Mouse (Mus musculus) kidney, postnatal 0 days (tissue): ENCODE measurements around the gene Pcdh9. TPM values are rescaled to one million over a fixed set of nuclear protein-coding genes. Genes with fewer than 3 reads are reported as not detected.
"Not testable (repeated sequence)": the region's sequence is repeated elsewhere in the genome, so short reads cannot be mapped to it uniquely, and the experiment has no call there.

ENCODE experiments used
- ATAC-seq: fragments of 200-750 bp; cut with Nextera tagmentation; replicated peaks from 2 replicates; pipeline ENCODE4 v1.8.0; 2017; ENCODE audit warnings: low read depth, moderate number of reproducible peaks, moderate TSS enrichment, moderate library complexity; ENCODE audit not compliant: low FRiP score
- DNase-seq: peaks from one replicate; pipeline ENCODE4 v3.0.0-alpha.2; 2016; ENCODE audit warnings: low spot score
- H3K27ac ChIP-seq: fragments of 300-500 bp; sonication (generic); 2 replicates; pipeline ENCODE4 v1.5.1; 2014; ENCODE audit warnings: mild to moderate bottlenecking
- H3K27me3 ChIP-seq: fragments of 300-500 bp; sonication (generic); 2 replicates; pipeline ENCODE4 v1.6.1; 2014; ENCODE audit warnings: low read length, mixed read lengths; ENCODE audit not compliant: insufficient read depth
- H3K36me3 ChIP-seq: fragments of 300-500 bp; sonication (generic); 2 replicates; pipeline ENCODE4 v1.6.1; 2014; ENCODE audit warnings: low read length, mixed read lengths; ENCODE audit not compliant: insufficient read depth
- H3K4me1 ChIP-seq: fragments of 300-500 bp; sonication (generic); replicated peaks from 2 replicates; pipeline ENCODE4 v1.6.1; 2014; ENCODE audit warnings: antibody characterized with exemption, low read length, mixed read lengths; ENCODE audit not compliant: insufficient read depth
- H3K4me2 ChIP-seq: fragments of 300-500 bp; sonication (generic); 2 replicates; pipeline ENCODE4 v1.6.1; 2014; ENCODE audit warnings: mild to moderate bottlenecking, low read length, moderate library complexity, mixed read lengths
- H3K4me3 ChIP-seq: fragments of 300-500 bp; sonication (generic); replicated peaks from 2 replicates; pipeline ENCODE4 v1.5.1; 2014; ENCODE audit warnings: low read depth, low read length
- H3K9ac ChIP-seq: fragments of 300-500 bp; sonication (generic); 2 replicates; pipeline ENCODE4 v1.6.1; 2014; ENCODE audit warnings: low read depth, low read length
- H3K9me3 ChIP-seq: fragments of 300-500 bp; sonication (generic); replicated peaks from 2 replicates; pipeline ENCODE4 v1.6.1; 2016; ENCODE audit warnings: low read length, inconsistent platforms, mixed read lengths
- CTCF ChIP-seq: IDR thresholded peaks from 2 replicates; pipeline ENCODE4 v1.5.1; 2016; ENCODE audit warnings: antibody characterized with exemption, low read depth, mild to moderate bottlenecking, moderate library complexity
- WGBS: fragments of 180-500 bp; shearing (Covaris S2); extraction: QIAGEN DNeasy Blood & Tissue Kit; methylation state at CpG from one replicate; pipeline ENCODE4 v1.1.7; 2014; 5-methylcytosine and 5-hydroxymethylcytosine counted together
- polyA plus RNA-seq: library from polyadenylated mRNA; unstranded; fragments of >200 nt; fragmentation: Nextera tagmentation; extraction: Ambion mirVana; gene quantifications from 2 replicates; pipeline ENCODE4 v1.2.1, GENCODE M21; 2015

The Pcdh9 gene
- polyA plus RNA-seq, 1 experiment from 2014 or later, result 8.8 TPM

DNA sequence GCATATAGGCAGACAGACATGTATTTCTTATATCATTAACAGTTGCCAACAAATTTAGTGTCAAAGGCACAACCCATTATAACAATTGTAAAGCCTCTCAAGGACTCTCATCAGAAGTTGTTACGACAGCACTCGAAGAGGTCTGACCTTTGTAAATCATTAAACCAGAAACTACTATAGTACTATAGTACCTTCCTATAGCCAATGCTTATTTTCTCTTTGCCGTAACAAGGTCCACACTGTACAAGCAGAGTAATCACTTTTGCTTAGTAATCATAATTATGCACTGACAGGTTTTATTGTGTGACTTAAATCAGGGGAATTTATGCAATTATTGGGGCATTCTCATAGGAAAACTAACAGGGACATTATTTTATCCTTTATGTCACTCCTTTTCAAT lies 606.5 kb downstream of the Pcdh9 start:
- H3K9ac ChIP-seq, result no peak overlapping the region
- no peak overlapping the region for H3K4me3 ChIP-seq
- no peak overlapping the region for H3K4me2 ChIP-seq
- ATAC-seq, result no peak
- no peak for TF ChIP-seq CTCF
- no peak for DNase-seq
- no peaks in the 10 kb centered on the region for H3K9me3 ChIP-seq
- H3K36me3 ChIP-seq, result no peaks in the 10 kb centered on the region
- H3K4me1 ChIP-seq, result no peaks in the 10 kb centered on the region
- no peak overlapping the region for H3K27ac ChIP-seq
- H3K27me3 ChIP-seq, result no peaks in the 10 kb centered on the region
- WGBS, result 77% methylated on average over 3 of the region's 3 CpGs

- Histone ChIP-seq H3K36me3 (no peaks in the 10 kb centered on the region), H3K4me1 (no peaks in the 10 kb centered on the region), H3K9ac (no peak overlapping the region), H3K4me3 (no peak overlapping the region), H3K9me3 (no peaks in the 10 kb centered on the region), H3K27ac (no peak overlapping the region), H3K4me2 (no peak overlapping the region), H3K27me3 (no peaks in the 10 kb centered on the region)
- no peak for TF ChIP-seq CTCF
- no peak for DNase-seq
- no peak for ATAC-seq
Measured at GRCm38 (mm10) chr14:93275661-93276060, 614.8 kb downstream of the Pcdh9 start.

GRCm38 (mm10) chr14:93274767-93275166 lies 615.7 kb downstream of the Pcdh9 start:
- Histone ChIP-seq H3K4me3 (no peak overlapping the region), H3K9me3 (no peaks in the 10 kb centered on the region), H3K4me1 (no peaks in the 10 kb centered on the region), H3K4me2 (no peak overlapping the region), H3K27ac (no peak overlapping the region), H3K9ac (no peak overlapping the region), H3K36me3 (no peaks in the 10 kb centered on the region), H3K27me3 (no peaks in the 10 kb centered on the region)
- DNase-seq (no peak), ATAC-seq (no peak)
- no peak for TF ChIP-seq CTCF

DNA sequence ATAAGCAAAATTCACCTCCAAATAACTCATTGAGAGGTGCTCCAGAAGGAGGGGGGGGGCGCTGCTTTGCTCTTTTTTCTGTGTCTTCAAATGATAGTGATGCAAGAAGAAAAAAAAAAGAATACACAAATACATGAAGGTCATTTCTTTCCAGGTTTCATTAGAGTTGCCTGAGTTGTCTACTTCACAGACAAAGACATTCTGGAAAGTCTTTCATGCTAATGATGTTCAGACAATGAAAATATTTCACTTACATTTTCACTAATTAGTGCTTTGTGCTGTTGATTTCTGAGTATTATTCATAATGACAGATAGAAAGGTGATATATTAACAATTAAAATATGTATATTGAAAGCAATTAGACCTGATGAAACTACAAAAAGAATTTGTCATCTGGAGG lies 637.1 kb downstream of the Pcdh9 start:
- no peak overlapping the region for H3K4me2 ChIP-seq
- H3K9ac ChIP-seq, result no peak overlapping the region
- DNase-seq (no peak), ATAC-seq (no peak)
- no peaks in the 10 kb centered on the region for H3K27me3 ChIP-seq
- no peaks in the 10 kb centered on the region for H3K36me3 ChIP-seq
- H3K4me3 ChIP-seq, result no peak overlapping the region
- 58% methylated on average over 1 of the region's 1 CpGs for WGBS
- H3K27ac ChIP-seq, result no peak overlapping the region
- no peaks in the 10 kb centered on the region for H3K9me3 ChIP-seq
- no peak for TF ChIP-seq CTCF
- H3K4me1 ChIP-seq, result no peaks in the 10 kb centered on the region

DNA sequence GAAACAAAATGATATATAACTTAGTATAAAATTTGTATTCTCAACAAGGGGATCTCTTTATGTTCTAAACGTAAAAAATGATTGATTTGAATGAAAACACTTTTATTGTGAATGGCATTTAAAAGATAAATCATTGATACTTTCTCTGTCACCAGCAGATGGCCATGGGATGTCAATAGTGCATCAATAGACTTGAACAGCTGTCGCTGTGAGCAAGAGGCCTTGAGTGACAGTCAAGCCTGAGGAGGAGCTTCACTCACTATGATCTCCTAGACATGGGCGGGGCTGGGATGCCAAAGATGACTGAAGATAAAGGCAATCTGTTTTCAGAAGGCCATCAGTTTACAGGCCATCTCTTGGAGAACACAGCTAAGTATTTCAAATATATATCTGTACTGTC lies 650.2 kb downstream of the Pcdh9 start:
- H3K36me3 ChIP-seq, result no peaks in the 10 kb centered on the region
- no peaks in the 10 kb centered on the region for H3K27me3 ChIP-seq
- H3K9ac ChIP-seq, result no peak overlapping the region
- no peaks in the 10 kb centered on the region for H3K9me3 ChIP-seq
- no peak overlapping the region for H3K4me2 ChIP-seq
- 78% methylated on average over 3 of the region's 3 CpGs for WGBS
- H3K4me3 ChIP-seq, result no peak overlapping the region
- ATAC-seq (no peak), DNase-seq (no peak)
- H3K4me1 ChIP-seq, result no peaks in the 10 kb centered on the region
- no peak for TF ChIP-seq CTCF
- H3K27ac ChIP-seq, result no peak overlapping the region

GRCm38 (mm10) chr14:93234333-93234732 lies 656.1 kb downstream of the Pcdh9 start:
- no peak for TF ChIP-seq CTCF
- no peak for ATAC-seq

GRCm38 (mm10) chr14:93233599-93233998 lies 656.9 kb downstream of the Pcdh9 start:
- Histone ChIP-seq H3K27me3 (no peaks in the 10 kb centered on the region), H3K4me2 (no peak overlapping the region), H3K4me3 (no peak overlapping the region), H3K36me3 (no peaks in the 10 kb centered on the region), H3K4me1 (no peaks in the 10 kb centered on the region), H3K27ac (no peak overlapping the region), H3K9ac (no peak overlapping the region), H3K9me3 (no peaks in the 10 kb centered on the region)
- ATAC-seq (no peak), DNase-seq (no peak)
- 52% methylated on average over 6 of the region's 6 CpGs for WGBS
- TF ChIP-seq CTCF, result no peak

More at GRCm38 (mm10) chr14:93234333-93234732, 656.1 kb downstream of the Pcdh9 start:
- Histone ChIP-seq H3K9me3 (no peaks in the 10 kb centered on the region), H3K9ac (no peak overlapping the region), H3K27ac (no peak overlapping the region), H3K27me3 (no peaks in the 10 kb centered on the region), H3K36me3 (no peaks in the 10 kb centered on the region), H3K4me3 (no peak overlapping the region), H3K4me1 (no peaks in the 10 kb centered on the region), H3K4me2 (no peak overlapping the region)
- DNase-seq, result no peak
- 78% methylated on average over 3 of the region's 3 CpGs for WGBS

- not testable (repeated sequence) for H3K4me1 ChIP-seq, ATAC-seq, H3K4me2 ChIP-seq, H3K4me3 ChIP-seq, DNase-seq, H3K27me3 ChIP-seq, H3K9me3 ChIP-seq, H3K9ac ChIP-seq, H3K27ac ChIP-seq, H3K36me3 ChIP-seq
- WGBS, result 94% methylated on average over 3 of the region's 15 CpGs
Measured at GRCm38 (mm10) chr14:93214846-93215245, 675.6 kb downstream of the Pcdh9 start.
